Mouse (Mus musculus) limb, embryonic 11.5 days (tissue): ENCODE measurements at regions not wholly inside any gene's neighbourhood (a gene's known extent, or its start where the extent isn't known, plus 50 kb on each side); places are given as distances from the start of the nearest gene placed in this dataset.

Experiments used
- ATAC-seq: fragments of 200-750 bp; cut with Nextera tagmentation; 2 replicates; pipeline ENCODE4 v1.8.0; 2017; ENCODE audit warnings: low read depth; ENCODE audit not compliant: insufficient number of reproducible peaks, low FRiP score, low TSS enrichment
- DNase-seq: peaks from one replicate; pipeline ENCODE4 v3.0.0-alpha.2; 2015; ENCODE audit warnings: low spot score
- H3K27ac ChIP-seq: fragments of 300-500 bp; sonication (generic); replicated peaks from 2 replicates; pipeline ENCODE4 v1.5.1; 2014; ENCODE audit warnings: low read depth, mild to moderate bottlenecking, low read length
- H3K27me3 ChIP-seq: fragments of 300-500 bp; sonication (generic); 2 replicates; pipeline ENCODE4 v1.6.1; 2014; ENCODE audit warnings: mild to moderate bottlenecking, low read length, mixed read lengths; ENCODE audit not compliant: control insufficient read depth, insufficient read depth
- H3K36me3 ChIP-seq: fragments of 300-500 bp; sonication (generic); 2 replicates; pipeline ENCODE4 v1.6.1; 2014; ENCODE audit warnings: mild to moderate bottlenecking, low read length, moderate library complexity, mixed read lengths; ENCODE audit not compliant: control insufficient read depth, insufficient read depth
- H3K4me1 ChIP-seq: fragments of 300-500 bp; sonication (generic); 2 replicates; pipeline ENCODE4 v1.6.1; 2014; ENCODE audit warnings: low read length, mixed read lengths; ENCODE audit not compliant: control insufficient read depth, insufficient read depth
- H3K4me2 ChIP-seq: fragments of 300-500 bp; sonication (generic); 2 replicates; pipeline ENCODE4 v1.6.1; 2014; ENCODE audit warnings: low read depth, mild to moderate bottlenecking, moderate library complexity; ENCODE audit not compliant: severe bottlenecking
- H3K4me3 ChIP-seq: fragments of 300-500 bp; sonication (generic); 2 replicates; pipeline ENCODE4 v1.5.1; 2014; ENCODE audit warnings: low read depth, low read length
- H3K9ac ChIP-seq: fragments of 300-500 bp; sonication (generic); 2 replicates; pipeline ENCODE4 v1.6.1; 2014; ENCODE audit warnings: mild to moderate bottlenecking, low read length
- H3K9me3 ChIP-seq: fragments of 300-500 bp; sonication (generic); 2 replicates; pipeline ENCODE4 v1.6.1; 2016; ENCODE audit warnings: low read length; ENCODE audit not compliant: control insufficient read depth
- WGBS: fragments of 180-500 bp; shearing (Covaris S2); extraction: QIAGEN DNeasy Blood & Tissue Kit; methylation state at CpG from one replicate; pipeline ENCODE4 v1.1.7; 2014; 5-methylcytosine and 5-hydroxymethylcytosine counted together

DNA sequence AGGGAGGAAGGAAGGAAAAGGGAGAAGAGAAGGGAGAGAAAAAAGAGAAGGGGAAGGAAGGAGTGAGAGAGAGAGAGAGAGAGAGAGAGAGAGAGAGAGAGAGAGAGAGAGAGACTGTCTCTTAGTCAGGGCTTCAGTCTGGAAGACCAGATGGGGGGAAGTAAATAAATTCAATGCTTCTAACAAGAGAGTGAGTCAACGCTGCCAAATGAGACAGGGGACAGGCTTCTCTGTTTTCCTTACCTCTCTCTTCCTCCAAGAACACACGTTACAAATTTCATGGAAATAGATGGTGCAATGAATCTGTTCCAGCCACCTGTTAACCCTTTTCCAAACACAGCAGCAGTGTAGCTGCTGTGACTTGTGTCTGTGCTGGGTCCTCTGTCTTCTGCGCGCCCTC lies 85.1 kb upstream of the Gdnf start:
- H3K4me1 ChIP-seq, result peaks cover 11% of the 10 kb centered on the region
- no peaks in the 10 kb centered on the region for H3K27me3 ChIP-seq
- H3K4me3 ChIP-seq, result no peak overlapping the region
- H3K9ac ChIP-seq, result no peak overlapping the region
- DNase-seq (no peak), ATAC-seq (no peak)
- no peak overlapping the region for H3K27ac ChIP-seq
- no peak overlapping the region for H3K4me2 ChIP-seq
- H3K36me3 ChIP-seq, result no peaks in the 10 kb centered on the region
- no peaks in the 10 kb centered on the region for H3K9me3 ChIP-seq
- WGBS, result 57% methylated on average over 4 of the region's 4 CpGs

DNA sequence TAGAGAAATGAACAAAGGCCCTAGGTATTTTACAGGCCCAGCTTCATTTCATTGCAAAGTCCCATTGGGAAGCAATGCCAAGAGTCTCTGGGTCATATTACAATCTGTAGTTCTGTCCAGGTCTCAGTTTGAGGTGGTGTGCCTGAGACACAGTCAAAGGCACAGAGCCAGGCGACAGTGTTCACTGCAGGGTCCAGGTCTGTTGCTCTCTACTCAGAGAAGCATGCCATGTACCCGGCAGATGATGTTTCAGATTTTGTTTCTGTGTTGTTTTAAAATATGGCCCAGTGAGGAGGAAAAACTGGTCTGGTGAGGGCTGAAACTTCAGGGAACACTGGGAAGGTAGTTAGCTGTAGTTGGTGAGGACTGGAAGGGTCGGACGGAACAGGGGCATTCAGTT lies 63.1 kb upstream of the Gdnf start:
- H3K36me3 ChIP-seq, result no peaks in the 10 kb centered on the region
- no peaks in the 10 kb centered on the region for H3K4me1 ChIP-seq
- H3K27ac ChIP-seq, result no peak overlapping the region
- H3K9me3 ChIP-seq, result no peaks in the 10 kb centered on the region
- no peak overlapping the region for H3K9ac ChIP-seq
- ATAC-seq (no peak), DNase-seq (no peak)
- whole genome bisulfite sequencing, result 79% methylated on average over 4 of the region's 4 CpGs
- H3K4me2 ChIP-seq, result no peak overlapping the region
- H3K27me3 ChIP-seq, result no peaks in the 10 kb centered on the region
- no peak overlapping the region for H3K4me3 ChIP-seq

DNA sequence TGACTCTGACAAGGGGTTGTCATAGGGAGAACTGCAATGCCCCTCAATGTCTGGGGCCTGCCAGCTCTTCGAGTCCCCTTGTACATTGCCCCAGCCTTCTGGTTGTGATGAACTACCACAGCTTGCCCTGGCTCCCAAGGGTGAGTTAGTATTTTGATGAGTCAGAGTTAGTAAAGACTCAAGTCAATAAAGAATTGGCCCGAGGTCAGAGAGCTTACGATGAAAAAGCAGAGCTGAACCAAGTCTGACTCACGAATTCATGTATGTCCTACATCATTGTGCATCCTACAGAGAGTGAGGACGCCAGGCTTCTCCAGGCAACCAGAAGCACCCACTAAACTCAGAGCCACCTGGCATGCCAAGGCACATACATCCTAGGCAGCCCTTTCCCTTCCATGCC lies 60.2 kb upstream of the Gdnf start:
- Histone ChIP-seq H3K27me3 (no peaks in the 10 kb centered on the region), H3K4me2 (no peak overlapping the region), H3K9ac (no peak overlapping the region), H3K4me3 (no peak overlapping the region), H3K27ac (no peak overlapping the region), H3K9me3 (no peaks in the 10 kb centered on the region), H3K36me3 (no peaks in the 10 kb centered on the region), H3K4me1 (no peaks in the 10 kb centered on the region)
- ATAC-seq (no peak), DNase-seq (no peak)
- WGBS, result 88% methylated on average over 5 of the region's 5 CpGs
